Comparison of ENCODE assay signal across 29 mouse cellular contexts in genomic region chr11:60952362-60952761, GRCm38 (mm10).
"Had no signal": no experiment of that assay in that cellular context is flagged by ENCODE, and none has a peak within 500 bp of the region (broad histone marks: within the 10 kb centered on the region; RNA-seq: fewer than 3 reads in every experiment).

No protein-coding gene starts in this region.

- H3K4me2 ChIP-seq: heart, embryonic 11.5 days; heart, embryonic 13.5 days; heart, embryonic 15.5 days; hindbrain, embryonic 12.5 days; hindbrain, embryonic 13.5 days; hindbrain, embryonic 14.5 days; hindbrain, embryonic 15.5 days; intestine, embryonic 15.5 days had no signal

- DNase-seq: heart, postnatal 14 days; heart, postnatal 36 days; heart, postnatal 4 days; kidney, adult 11 months; kidney, adult 18-20 months; kidney, adult 2 months; kidney, adult 8-10 months; kidney, adult 9 months; kidney, postnatal 14 days; kidney, postnatal 4 days; layer of hippocampus, adult 9-11 months; layer of hippocampus, postnatal 36 days had no signal

- H3K9me3 ChIP-seq: heart, embryonic 13.5 days; heart, embryonic 15.5 days; hindbrain, embryonic 10.5 days; hindbrain, embryonic 12.5 days; hindbrain, embryonic 13.5 days; hindbrain, embryonic 15.5 days; intestine, embryonic 15.5 days had no signal

- H3K27me3 ChIP-seq: heart, embryonic 13.5 days; heart, embryonic 15.5 days; hindbrain, embryonic 12.5 days; hindbrain, embryonic 13.5 days; hindbrain, embryonic 15.5 days; intestine, embryonic 15.5 days had no signal

- H3K9ac ChIP-seq: heart, embryonic 13.5 days; heart, embryonic 15.5 days; hindbrain, embryonic 12.5 days; hindbrain, embryonic 13.5 days; hindbrain, embryonic 14.5 days; hindbrain, embryonic 15.5 days; intestine, embryonic 15.5 days had no signal

- H3K27ac ChIP-seq: heart, embryonic 13.5 days; heart, embryonic 15.5 days; hindbrain, embryonic 10.5 days; hindbrain, embryonic 12.5 days; hindbrain, embryonic 13.5 days; hindbrain, embryonic 14.5 days; hindbrain, embryonic 15.5 days; hindbrain, postnatal 0 days; intestine, embryonic 15.5 days; kidney, postnatal 0 days; layer of hippocampus, adult 2 months; left cerebral cortex, adult 2 months had no signal

- ATAC-seq: hindbrain, embryonic 16.5 days; hindbrain, postnatal 0 days; inflammation-experienced regulatory T-cells, adult 6 months; intestine, embryonic 15.5 days; intestine, embryonic 16.5 days; intestine, postnatal 0 days had no signal

- H3K4me3 ChIP-seq: heart, embryonic 13.5 days; heart, embryonic 15.5 days; hindbrain, embryonic 10.5 days; hindbrain, embryonic 12.5 days; hindbrain, embryonic 13.5 days; hindbrain, embryonic 15.5 days; intestine, embryonic 15.5 days; layer of hippocampus, adult 2 months; left cerebral cortex, adult 2 months had no signal

- H3K4me1 ChIP-seq: hindbrain, embryonic 12.5 days had no signal
